Mouse (Mus musculus) stomach, embryonic 14.5 days (tissue): Measurements from ENCODE around the gene Ppp2r5b. TPM values are rescaled to one million over a fixed set of nuclear protein-coding genes. Genes with fewer than 3 reads are reported as not detected.

ENCODE experiments used
- ATAC-seq: fragments of 200-750 bp; cut with Nextera tagmentation; 2 replicates; pipeline ENCODE4 v1.8.0; 2017; ENCODE audit warnings: low read depth, moderate TSS enrichment; ENCODE audit not compliant: insufficient number of reproducible peaks, insufficient read depth, low FRiP score
- H3K27ac ChIP-seq: fragments of 300-500 bp; sonication (generic); 2 replicates; pipeline ENCODE4 v1.5.1; 2014; ENCODE audit warnings: mild to moderate bottlenecking, low read length, moderate library complexity, mixed read lengths
- H3K27me3 ChIP-seq: fragments of 300-500 bp; sonication (generic); 2 replicates; pipeline ENCODE4 v1.6.1; 2014; ENCODE audit warnings: low read length, control low read depth, mixed read lengths; ENCODE audit not compliant: control insufficient read depth, insufficient read depth
- H3K36me3 ChIP-seq: fragments of 300-500 bp; sonication (generic); 2 replicates; pipeline ENCODE4 v1.6.1; 2014; ENCODE audit warnings: mild to moderate bottlenecking, control low read depth, low read length, moderate library complexity, mixed read lengths; ENCODE audit not compliant: control insufficient read depth, insufficient read depth
- H3K4me1 ChIP-seq: fragments of 300-500 bp; sonication (generic); 2 replicates; pipeline ENCODE4 v1.6.1; 2014; ENCODE audit warnings: low read length, control low read depth, mixed read lengths; ENCODE audit not compliant: control insufficient read depth, insufficient read depth
- H3K4me2 ChIP-seq: fragments of 300-500 bp; sonication (generic); replicated peaks from 2 replicates; pipeline ENCODE4 v1.6.1; 2014; ENCODE audit warnings: low read depth, low read length, control low read depth
- H3K4me3 ChIP-seq: fragments of 300-500 bp; sonication (generic); 2 replicates; pipeline ENCODE4 v1.5.1; 2014; ENCODE audit warnings: low read depth, low read length, control low read depth
- H3K9ac ChIP-seq: fragments of 300-500 bp; sonication (generic); replicated peaks from 2 replicates; pipeline ENCODE4 v1.6.1; 2014; ENCODE audit warnings: low read depth, mild to moderate bottlenecking, control low read depth, low read length, moderate library complexity, mixed read lengths
- H3K9me3 ChIP-seq: fragments of 300-500 bp; sonication (generic); 2 replicates; pipeline ENCODE4 v1.6.1; 2016; ENCODE audit warnings: low read depth, low read length, control low read depth; ENCODE audit not compliant: control insufficient read depth
- WGBS: fragments of 180-500 bp; shearing (Covaris S2); extraction: QIAGEN DNeasy Blood & Tissue Kit; methylation state at CpG from one replicate; pipeline ENCODE4 v1.1.7; 2014; 5-methylcytosine and 5-hydroxymethylcytosine counted together
- polyA plus RNA-seq: library from polyadenylated mRNA; unstranded; fragments of >200 nt; fragmentation: Nextera tagmentation; extraction: Ambion mirVana; gene quantifications from 2 replicates; pipeline ENCODE4 v1.2.1, GENCODE M21; 2014

Gene Ppp2r5b
- polyA plus RNA-seq, result 22.1 and 23.5 TPM in 2 replicates

- Histone ChIP-seq H3K4me2 (peak within 1 kb of the TSS; percentile 83), H3K9ac (peak within 1 kb of the TSS; percentile 68), H3K36me3 (peaks cover 16% of the 10 kb centered on the region), H3K27ac (peak within 1 kb of the TSS; percentile 95), H3K9me3 (no peaks in the 10 kb centered on the region), H3K4me3 (peak within 1 kb of the TSS; percentile 73), H3K4me1 (peaks cover 13% of the 10 kb centered on the region), H3K27me3 (no peaks in the 10 kb centered on the region)
- 3% methylated on average over 48 of the region's 48 CpGs for WGBS
- ATAC-seq, result peak; percentile 91
These were observed at the start of gene Ppp2r5b for GRCm38 (mm10) chr19:6235084-6236052. Ppp2r5b (minus strand) TSS chr19:6235872.

GRCm38 (mm10) chr19:6285226-6285625, 49.6 kb upstream of the Ppp2r5b start:
- Histone ChIP-seq H3K9me3 (no peaks in the 10 kb centered on the region), H3K4me2 (no peak overlapping the region), H3K9ac (no peak overlapping the region), H3K4me3 (no peak overlapping the region), H3K27me3 (no peaks in the 10 kb centered on the region), H3K4me1 (peaks cover 15% of the 10 kb centered on the region), H3K36me3 (peaks cover 36% of the 10 kb centered on the region; the same call in 1 of the 2 replicates), H3K27ac (no peak overlapping the region; the same call in 1 of the 2 replicates)
- WGBS, result 66% methylated on average over 8 of the region's 8 CpGs
- no peak; the same call in 1 of the 2 replicates for ATAC-seq

GRCm38 (mm10) chr19:6284502-6284901, 48.8 kb upstream of the Ppp2r5b start:
- Histone ChIP-seq H3K27ac (no peak overlapping the region; the same call in 1 of the 2 replicates), H3K4me2 (0 out of 2 replicates have a peak overlapping the region, but pooled peaks have one; percentile 10), H3K9ac (no peak overlapping the region), H3K9me3 (no peaks in the 10 kb centered on the region), H3K27me3 (no peaks in the 10 kb centered on the region), H3K4me1 (peaks cover 20% of the 10 kb centered on the region), H3K4me3 (no peak overlapping the region), H3K36me3 (peaks cover 36% of the 10 kb centered on the region; the same call in 1 of the 2 replicates)
- 77% methylated on average over 12 of the region's 12 CpGs for WGBS
- ATAC-seq, result peak; percentile 69

- Histone ChIP-seq H3K27me3 (no peaks in the 10 kb centered on the region), H3K36me3 (peaks cover 33% of the 10 kb centered on the region; the same call in 1 of the 2 replicates), H3K4me3 (no peak overlapping the region), H3K9ac (no peak overlapping the region), H3K9me3 (no peaks in the 10 kb centered on the region), H3K4me2 (no peak overlapping the region), H3K4me1 (peaks cover 35% of the 10 kb centered on the region), H3K27ac (no peak overlapping the region)
- WGBS, result 74% methylated on average over 5 of the region's 5 CpGs
- no peak for ATAC-seq
These were observed 47.3 kb upstream of the Ppp2r5b start for GRCm38 (mm10) chr19:6283001-6283400.

GRCm38 (mm10) chr19:6281122-6282020, 45.7 kb upstream of the Ppp2r5b start:
- Histone ChIP-seq H3K4me2 (no peak overlapping the region), H3K4me3 (no peak overlapping the region), H3K9me3 (no peaks in the 10 kb centered on the region), H3K27ac (no peak overlapping the region), H3K4me1 (peaks cover 40% of the 10 kb centered on the region), H3K36me3 (peaks cover 33% of the 10 kb centered on the region; the same call in 1 of the 2 replicates), H3K27me3 (no peaks in the 10 kb centered on the region), H3K9ac (no peak overlapping the region)
- WGBS, result 73% methylated on average over 14 of the region's 14 CpGs
- no peak for ATAC-seq

- Histone ChIP-seq H3K4me2 (no peak overlapping the region), H3K36me3 (peaks cover 33% of the 10 kb centered on the region; the same call in 1 of the 2 replicates), H3K9me3 (no peaks in the 10 kb centered on the region), H3K27me3 (no peaks in the 10 kb centered on the region), H3K4me3 (no peak overlapping the region), H3K4me1 (peaks cover 39% of the 10 kb centered on the region), H3K27ac (no peak overlapping the region), H3K9ac (no peak overlapping the region)
- ATAC-seq, result no peak
- 84% methylated on average over 7 of the region's 7 CpGs for WGBS
These were observed 44.9 kb upstream of the Ppp2r5b start for GRCm38 (mm10) chr19:6280554-6280953.

GRCm38 (mm10) chr19:6279481-6280144, 43.9 kb upstream of the Ppp2r5b start:
- Histone ChIP-seq H3K9ac (0 out of 2 replicates have a peak overlapping the region, but pooled peaks have one; percentile 7), H3K36me3 (peaks cover 26% of the 10 kb centered on the region; the same call in 1 of the 2 replicates), H3K9me3 (no peaks in the 10 kb centered on the region), H3K27ac (0 out of 2 replicates have a peak overlapping the region, but pooled peaks have one; percentile 0), H3K4me2 (peak overlapping the region; percentile 88), H3K4me3 (peak overlapping the region; percentile 82; the same call in 1 of the 2 replicates), H3K4me1 (peaks cover 32% of the 10 kb centered on the region), H3K27me3 (no peaks in the 10 kb centered on the region)
- WGBS, result 84% methylated on average over 6 of the region's 6 CpGs
- no peak for ATAC-seq
